Mouse (Mus musculus): ENCODE measurements at regions not wholly inside any gene's neighbourhood (a gene's known extent, or its start where the extent isn't known, plus 50 kb on each side); places are given as distances from the start of the nearest gene placed in this dataset.
A peak's percentile ranks its signal among the peaks of the same experiment; 100 is the strongest.

DNA sequence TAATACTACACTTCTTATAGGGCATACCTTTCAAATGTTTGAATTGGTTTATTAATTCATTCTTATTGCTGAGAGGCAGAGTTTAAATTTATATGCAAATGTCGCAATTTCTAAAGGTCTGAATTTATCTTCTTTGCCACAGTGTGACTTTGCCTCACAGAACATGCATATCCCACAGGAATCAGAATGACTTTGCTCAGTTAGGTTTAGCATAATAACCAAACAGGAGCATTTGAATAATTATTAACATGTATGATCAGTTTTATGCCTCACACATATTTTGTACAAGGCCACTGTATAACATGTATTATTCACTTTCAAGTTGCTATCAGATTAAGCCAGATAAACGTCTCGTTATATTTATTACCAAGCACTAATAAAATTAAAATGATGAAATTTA lies 762.9 kb upstream of the Vstm2a start:
- H3K36me3 ChIP-seq (ENCODE audit: control insufficient read depth, insufficient read depth, low read length), result no peaks in the 10 kb centered on the region
- no peak overlapping the region for H3K4me2 ChIP-seq (ENCODE audit: low read length)
- ATAC-seq, result peak; percentile 76
- no peaks in the 10 kb centered on the region for H3K27me3 ChIP-seq (ENCODE audit: control insufficient read depth, insufficient read depth, low read depth, low read length)
- H3K9ac ChIP-seq (ENCODE audit: low read depth, low read length), result no peak overlapping the region
- H3K27ac ChIP-seq (ENCODE audit: low read length), result no peak overlapping the region
- no peak overlapping the region for H3K4me3 ChIP-seq (ENCODE audit: low read depth, low read length)
- 52% methylated on average over 3 of the region's 3 CpGs for WGBS
- H3K9me3 ChIP-seq (replicated peaks; ENCODE audit: control insufficient read depth, low read length, poor library complexity, severe bottlenecking), result no peaks in the 10 kb centered on the region
- H3K4me1 ChIP-seq (ENCODE audit: control insufficient read depth, insufficient read depth, low read length), result no peaks in the 10 kb centered on the region

All from midbrain, embryonic 16.5 days (tissue).